Mouse (Mus musculus) hindbrain, embryonic 10.5 days (tissue): ENCODE data around the gene Psenen. TPM values are rescaled to one million over a fixed set of nuclear protein-coding genes. Genes with fewer than 3 reads are reported as not detected.

ENCODE experiments used
- DNase-seq: peaks from one replicate; pipeline ENCODE4 v3.0.0-alpha.2; 2017; ENCODE audit warnings: low spot score
- H3K27ac ChIP-seq: fragments of 300-500 bp; sonication (generic); 2 replicates; pipeline ENCODE4 v1.5.1; 2016; ENCODE audit warnings: mild to moderate bottlenecking, moderate library complexity
- H3K27me3 ChIP-seq: fragments of 300-500 bp; sonication (generic); 2 replicates; pipeline ENCODE4 v1.6.1; 2016; ENCODE audit warnings: mild to moderate bottlenecking; ENCODE audit not compliant: poor library complexity, insufficient read depth, severe bottlenecking
- H3K36me3 ChIP-seq: fragments of 300-500 bp; sonication (generic); 2 replicates; pipeline ENCODE4 v1.6.1; 2016; ENCODE audit warnings: mild to moderate bottlenecking, moderate library complexity
- H3K4me1 ChIP-seq: fragments of 300-500 bp; sonication (generic); replicated peaks from 2 replicates; pipeline ENCODE4 v1.6.1; 2016; ENCODE audit warnings: mild to moderate bottlenecking
- H3K4me3 ChIP-seq: fragments of 300-500 bp; sonication (generic); 2 replicates; pipeline ENCODE4 v1.5.1; 2016; ENCODE audit warnings: mild to moderate bottlenecking, moderate library complexity
- H3K9me3 ChIP-seq: fragments of 300-500 bp; sonication (generic); 2 replicates; pipeline ENCODE4 v1.6.1; 2016; ENCODE audit warnings: mild to moderate bottlenecking, moderate library complexity
- WGBS: fragments of 180-500 bp; shearing (Covaris S2); methylation state at CpG from one replicate; pipeline ENCODE4 v1.1.7; 2016; 5-methylcytosine and 5-hydroxymethylcytosine counted together
- polyA plus RNA-seq: library from polyadenylated mRNA; unstranded; fragments of >200 nt; fragmentation: Nextera tagmentation; extraction: Ambion mirVana; gene quantifications from 2 replicates; pipeline ENCODE4 v1.2.1, GENCODE M21; 2016

Gene Psenen
- 131 and 140 TPM in 2 replicates for polyA plus RNA-seq

- Histone ChIP-seq H3K4me3 (peak within 1 kb of the TSS; percentile 80), H3K9me3 (no peaks in the 10 kb centered on the region), H3K27ac (peak within 1 kb of the TSS; percentile 92), H3K4me1 (peaks cover 30% of the 10 kb centered on the region), H3K36me3 (peaks cover 41% of the 10 kb centered on the region), H3K27me3 (no peaks in the 10 kb centered on the region)
- under 1% methylated on average over 45 of the region's 45 CpGs for WGBS
- peak; percentile 95 for DNase-seq
These were observed at the start of gene Psenen, which contains the start of the genes U2af1l4 and Gm49396 for GRCm38 (mm10) chr7:30563117-30563905. Psenen (minus strand) TSS chr7:30563627. U2af1l4 (plus strand) TSS chr7:30563301. Gm49396 (plus strand) TSS chr7:30563344.

GRCm38 (mm10) chr7:30612654-30613402, 49.4 kb upstream of the Psenen start, which contains the start of gene Upk1a:
Upk1a (minus strand) TSS chr7:30612847.
- Histone ChIP-seq H3K9me3 (no peaks in the 10 kb centered on the region), H3K36me3 (peaks cover 30% of the 10 kb centered on the region), H3K27me3 (no peaks in the 10 kb centered on the region), H3K4me1 (0 out of 2 replicates have a peak, but pooled peaks cover 6% of the 10 kb centered on the region), H3K27ac (no peak within 1 kb of the TSS), H3K4me3 (no peak within 1 kb of the TSS)
- WGBS, result 78% methylated on average over 8 of the region's 8 CpGs
- DNase-seq, result no peak

GRCm38 (mm10) chr7:30610043-30610442, 46.6 kb upstream of the Psenen start:
- no peak for DNase-seq
- Histone ChIP-seq H3K4me1 (0 out of 2 replicates have a peak, but pooled peaks cover 6% of the 10 kb centered on the region), H3K9me3 (no peaks in the 10 kb centered on the region), H3K27ac (no peak overlapping the region), H3K27me3 (no peaks in the 10 kb centered on the region), H3K4me3 (no peak overlapping the region), H3K36me3 (peaks cover 2% of the 10 kb centered on the region)
- WGBS, result 58% methylated on average over 7 of the region's 7 CpGs

GRCm38 (mm10) chr7:30608476-30608875, 45.0 kb upstream of the Psenen start:
- Histone ChIP-seq H3K27ac (no peak overlapping the region), H3K36me3 (no peaks in the 10 kb centered on the region), H3K4me3 (no peak overlapping the region), H3K9me3 (no peaks in the 10 kb centered on the region), H3K27me3 (no peaks in the 10 kb centered on the region), H3K4me1 (0 out of 2 replicates have a peak, but pooled peaks cover 6% of the 10 kb centered on the region)
- WGBS, result 49% methylated on average over 16 of the region's 16 CpGs
- DNase-seq, result no peak

- peak; percentile 63 for DNase-seq
- Histone ChIP-seq H3K4me1 (0 out of 2 replicates have a peak, but pooled peaks cover 6% of the 10 kb centered on the region), H3K27ac (no peak overlapping the region), H3K4me3 (no peak overlapping the region), H3K9me3 (no peaks in the 10 kb centered on the region), H3K36me3 (no peaks in the 10 kb centered on the region), H3K27me3 (no peaks in the 10 kb centered on the region)
- 36% methylated on average over 8 of the region's 8 CpGs for WGBS
These were observed 44.4 kb upstream of the Psenen start for GRCm38 (mm10) chr7:30607706-30608309.

GRCm38 (mm10) chr7:30604944-30605343, 41.5 kb upstream of the Psenen start:
- no peaks in the 10 kb centered on the region for H3K9me3 ChIP-seq
- 88% methylated on average over 8 of the region's 8 CpGs for WGBS
- no peak for DNase-seq
- H3K36me3 ChIP-seq, result no peaks in the 10 kb centered on the region
- peaks cover 15% of the 10 kb centered on the region for H3K4me1 ChIP-seq
- H3K4me3 ChIP-seq, result no peak overlapping the region
- no peaks in the 10 kb centered on the region for H3K27me3 ChIP-seq
- no peak overlapping the region for H3K27ac ChIP-seq

GRCm38 (mm10) chr7:30604424-30604823, 41.0 kb upstream of the Psenen start:
- DNase-seq, result no peak
- no peaks in the 10 kb centered on the region for H3K27me3 ChIP-seq
- H3K4me1 ChIP-seq, result peaks cover 19% of the 10 kb centered on the region
- no peak overlapping the region for H3K4me3 ChIP-seq
- 64% methylated on average over 8 of the region's 8 CpGs for WGBS
- no peaks in the 10 kb centered on the region for H3K36me3 ChIP-seq
- H3K9me3 ChIP-seq, result no peaks in the 10 kb centered on the region
- no peak overlapping the region for H3K27ac ChIP-seq

GRCm38 (mm10) chr7:30602583-30602982, 39.2 kb upstream of the Psenen start:
- whole genome bisulfite sequencing, result 41% methylated on average over 3 of the region's 3 CpGs
- Histone ChIP-seq H3K9me3 (no peaks in the 10 kb centered on the region), H3K4me1 (peaks cover 14% of the 10 kb centered on the region), H3K27me3 (no peaks in the 10 kb centered on the region), H3K36me3 (no peaks in the 10 kb centered on the region), H3K4me3 (no peak overlapping the region), H3K27ac (no peak overlapping the region)
- peak; percentile 20 for DNase-seq

- Histone ChIP-seq H3K4me1 (peaks cover 14% of the 10 kb centered on the region), H3K9me3 (no peaks in the 10 kb centered on the region), H3K36me3 (no peaks in the 10 kb centered on the region), H3K27me3 (no peaks in the 10 kb centered on the region), H3K4me3 (no peak overlapping the region; the same call in 1 of the 2 replicates), H3K27ac (no peak overlapping the region)
- DNase-seq, result no peak
- WGBS, result 80% methylated on average over 7 of the region's 7 CpGs
These were observed 37.2 kb upstream of the Psenen start for GRCm38 (mm10) chr7:30600651-30601050.

- H3K4me1 ChIP-seq, result peaks cover 17% of the 10 kb centered on the region
- H3K27me3 ChIP-seq, result no peaks in the 10 kb centered on the region
- H3K36me3 ChIP-seq, result no peaks in the 10 kb centered on the region
- 3% methylated on average over 16 of the region's 16 CpGs for WGBS
- H3K9me3 ChIP-seq, result no peaks in the 10 kb centered on the region
- H3K4me3 ChIP-seq, result peak overlapping the region; percentile 20
- DNase-seq, result peak; percentile 84
- H3K27ac ChIP-seq, result no peak overlapping the region; the same call in 1 of the 2 replicates
These were observed 36.5 kb upstream of the Psenen start for GRCm38 (mm10) chr7:30599933-30600353.

GRCm38 (mm10) chr7:30598786-30599185, 35.4 kb upstream of the Psenen start, which contains the start of gene Zbtb32:
Zbtb32 (minus strand) TSS chr7:30598909.
- DNase-seq, result no peak
- peaks cover 20% of the 10 kb centered on the region for H3K4me1 ChIP-seq
- H3K4me3 ChIP-seq, result peak within 1 kb of the TSS; percentile 20
- no peaks in the 10 kb centered on the region for H3K36me3 ChIP-seq
- no peaks in the 10 kb centered on the region for H3K27me3 ChIP-seq
- no peaks in the 10 kb centered on the region for H3K9me3 ChIP-seq
- no peak within 1 kb of the TSS; the same call in 1 of the 2 replicates for H3K27ac ChIP-seq
- WGBS, result 94% methylated on average over 12 of the region's 12 CpGs

GRCm38 (mm10) chr7:30596811-30597210, 33.4 kb upstream of the Psenen start:
- Histone ChIP-seq H3K4me3 (no peak overlapping the region), H3K27me3 (no peaks in the 10 kb centered on the region), H3K4me1 (peaks cover 24% of the 10 kb centered on the region), H3K36me3 (no peaks in the 10 kb centered on the region), H3K27ac (no peak overlapping the region), H3K9me3 (no peaks in the 10 kb centered on the region)
- WGBS, result 83% methylated on average over 5 of the region's 5 CpGs
- DNase-seq, result no peak
